Mouse (Mus musculus) CD4-positive naive resting alpha-beta T cell, adult 57 days (primary cell): ENCODE data around the gene Irak1bp1. TPM values are rescaled to one million over a fixed set of nuclear protein-coding genes. Genes with fewer than 3 reads are reported as not detected.

ENCODE experiments used
- total RNA-seq: library from RNA; stranded (reverse); gene quantifications from one replicate; pipeline ENCODE4 v1.2.4, GENCODE M21; 2023

The Irak1bp1 gene
- total RNA-seq = 0.53 TPM

GRCm38 (mm10) chr9:82829007-82829689 lies at the start of gene Irak1bp1:
Gene Irak1bp1, plus strand, starts transcription at chr9:82829540.

Other genes with a start within 250 kb of the Irak1bp1 start
- 157 TPM for gene Phip, start 146.0 kb downstream of the Irak1bp1 start, total RNA-seq